ENCODE assay signal across 7 mouse cellular contexts in the genomic region with DNA sequence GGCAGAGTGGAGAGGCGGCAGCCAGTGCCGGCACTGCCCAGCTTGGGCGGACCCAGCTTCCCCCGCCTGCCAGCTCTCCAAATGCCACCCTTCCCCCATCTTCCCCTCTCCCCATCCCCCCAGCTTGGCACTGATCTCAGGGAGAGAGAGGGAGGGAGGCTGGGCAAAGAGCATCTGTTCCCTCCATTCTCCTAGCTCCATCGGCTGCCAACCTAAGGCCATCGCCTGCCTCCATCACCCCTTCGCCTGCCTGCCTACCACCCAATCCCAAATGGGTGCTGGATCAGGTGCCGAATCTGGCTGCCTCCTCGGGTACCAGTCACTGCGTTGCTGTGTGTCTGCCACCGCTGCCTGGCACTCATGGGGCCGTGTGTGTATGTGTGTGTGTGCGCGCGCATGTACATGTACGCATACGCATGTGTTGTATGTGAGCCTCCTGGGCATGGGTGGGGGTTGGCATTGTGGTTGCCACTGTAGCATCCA. TPM values are rescaled to one million over a fixed set of nuclear protein-coding genes. Genes with fewer than 3 reads are reported as not detected.
DNase-seq lines count a peak whose midpoint lies in the region; ATAC-seq lines count a peak whose summit lies in the region.

No protein-coding gene starts in this region.

- H3K27me3 ChIP-seq in hindbrain, embryonic 14.5 days (ENCODE audit: control insufficient read depth, insufficient read depth, low read length): no peaks in the 10 kb centered on the region

- peaks cover 29% of the 10 kb centered on the region for H3K4me1 ChIP-seq in hindbrain, embryonic 14.5 days (replicated peaks; ENCODE audit: control insufficient read depth, insufficient read depth, low read length)

- 0 out of 2 replicates have a peak, but pooled peaks cover 3% of the 10 kb centered on the region for H3K36me3 ChIP-seq in hindbrain, embryonic 14.5 days (replicated peaks; ENCODE audit: control insufficient read depth, insufficient read depth)

- H3K4me2 ChIP-seq in hindbrain, embryonic 14.5 days (replicated peaks): peak overlapping the region; percentile 54

- intact Hi-C loops in left cerebral cortex, postnatal 4 days (cut with DNase I): no loop called here

- WGBS in hindbrain, embryonic 14.5 days: 56% methylated on average over 17 of the region's 17 CpGs

- H3K4me3 ChIP-seq in hindbrain, embryonic 14.5 days (replicated peaks; ENCODE audit: low read length): peak overlapping the region; percentile 33

- ATAC-seq in hindbrain, embryonic 14.5 days (ENCODE audit: low FRiP score): peak; percentile 82
- no peak for ATAC-seq in megakaryocyte-erythroid progenitor cell, adult 5-6 weeks (replicated peaks; ENCODE audit: low FRiP score, low TSS enrichment, poor library complexity, severe bottlenecking)

- H3K9me3 ChIP-seq in hindbrain, embryonic 14.5 days (ENCODE audit: control insufficient read depth, low read length): no peaks in the 10 kb centered on the region

- peak overlapping the region; percentile 96 for H3K27ac ChIP-seq in hindbrain, embryonic 14.5 days

- H3K9ac ChIP-seq in hindbrain, embryonic 14.5 days: peak overlapping the region; percentile 57

- peak; percentile 84 for DNase-seq in MN1 (ENCODE audit: low spot score)
- peak; percentile 95 for DNase-seq in cerebellum, adult 11 months
- peak; percentile 77 for DNase-seq in hindbrain, embryonic 14.5 days (ENCODE audit: low spot score)
- peak; percentile 98 for DNase-seq in left cerebral cortex, postnatal 4 days
- DNase-seq in ovary, adult 18-20 months (ENCODE audit: low spot score): no peak
- DNase-seq in thymus, postnatal 4 days: no peak

RNA-seq across cellular contexts. Expression of a gene that starts 38.4 kb away (rescaled TPM):
- 17.8 and 21.5 TPM in 2 replicates for polyA plus RNA-seq in hindbrain, embryonic 14.5 days (2014; fragmentation: Nextera tagmentation; extraction: Ambion mirVana)
- 10 to 100 TPM; 28.2 to 29.4 TPM for total RNA-seq in left cerebral cortex, postnatal 4 days (2021)
- total RNA-seq in megakaryocyte-erythroid progenitor cell, adult 5-6 weeks (2014; fragmentation: Nextera tagmentation): 5.6 and 7.8 TPM in 2 replicates
- 0.19 and 1.4 TPM in 2 replicates for total RNA-seq in megakaryocyte-erythroid progenitor cell, adult 5-6 weeks (2017)

RNA-seq across cellular contexts. Expression of a gene that starts 38.5 kb away (rescaled TPM):
- 42.6 and 43.1 TPM in 2 replicates for polyA plus RNA-seq in hindbrain, embryonic 14.5 days (2014; fragmentation: Nextera tagmentation; extraction: Ambion mirVana)
- total RNA-seq in left cerebral cortex, postnatal 4 days (2021): 10 to 100 TPM; 26.3 to 29.0 TPM
- total RNA-seq in megakaryocyte-erythroid progenitor cell, adult 5-6 weeks (2014; fragmentation: Nextera tagmentation): 63.6 and 71.5 TPM in 2 replicates
- 53.4 and 64.6 TPM in 2 replicates for total RNA-seq in megakaryocyte-erythroid progenitor cell, adult 5-6 weeks (2017)

RNA-seq across cellular contexts. Expression of a gene that starts 40.8 kb away (rescaled TPM):
- 30.4 and 30.7 TPM in 2 replicates for polyA plus RNA-seq in hindbrain, embryonic 14.5 days (2014; fragmentation: Nextera tagmentation; extraction: Ambion mirVana)
- total RNA-seq in left cerebral cortex, postnatal 4 days (2021): 10 to 100 TPM; 34.7 to 35.7 TPM
- 9.2 and 10.4 TPM in 2 replicates for total RNA-seq in megakaryocyte-erythroid progenitor cell, adult 5-6 weeks (2014; fragmentation: Nextera tagmentation)
- 5.1 and 6.4 TPM in 2 replicates for total RNA-seq in megakaryocyte-erythroid progenitor cell, adult 5-6 weeks (2017)

RNA-seq across cellular contexts. Expression of a gene that starts 52.6 kb away (rescaled TPM):
- 6.3 and 8.6 TPM in 2 replicates for polyA plus RNA-seq in hindbrain, embryonic 14.5 days (2014; fragmentation: Nextera tagmentation; extraction: Ambion mirVana)
- 10 to 100 TPM; 25.8 to 31.4 TPM for total RNA-seq in left cerebral cortex, postnatal 4 days (2021)
- 66.7 and 109 TPM in 2 replicates for total RNA-seq in megakaryocyte-erythroid progenitor cell, adult 5-6 weeks (2014; fragmentation: Nextera tagmentation)
- 13.3 and 27.0 TPM in 2 replicates for total RNA-seq in megakaryocyte-erythroid progenitor cell, adult 5-6 weeks (2017)

RNA-seq across cellular contexts. Expression of a gene that starts 59.3 kb away (rescaled TPM):
- 5.6 and 6.7 TPM in 2 replicates for polyA plus RNA-seq in hindbrain, embryonic 14.5 days (2014; fragmentation: Nextera tagmentation; extraction: Ambion mirVana)
- total RNA-seq in left cerebral cortex, postnatal 4 days (2021): 1 to 10 TPM; 3.9 to 5.5 TPM
- total RNA-seq in megakaryocyte-erythroid progenitor cell, adult 5-6 weeks (2014; fragmentation: Nextera tagmentation): not detected in 2 replicates
- total RNA-seq in megakaryocyte-erythroid progenitor cell, adult 5-6 weeks (2017): not detected in 2 replicates

Comparison
In these comparisons a context has a peak if more than half of its experiments do, and no peak if none do; other contexts are left out.
1. DNase-seq: peak in MN1 (single experiment), cerebellum, adult 11 months (single experiment), hindbrain, embryonic 14.5 days (single experiment) and left cerebral cortex, postnatal 4 days (single experiment); none in ovary, adult 18-20 months (single experiment) and thymus, postnatal 4 days (single experiment).